ENCODE assay signal across 14 mouse cellular contexts in the genomic region with DNA sequence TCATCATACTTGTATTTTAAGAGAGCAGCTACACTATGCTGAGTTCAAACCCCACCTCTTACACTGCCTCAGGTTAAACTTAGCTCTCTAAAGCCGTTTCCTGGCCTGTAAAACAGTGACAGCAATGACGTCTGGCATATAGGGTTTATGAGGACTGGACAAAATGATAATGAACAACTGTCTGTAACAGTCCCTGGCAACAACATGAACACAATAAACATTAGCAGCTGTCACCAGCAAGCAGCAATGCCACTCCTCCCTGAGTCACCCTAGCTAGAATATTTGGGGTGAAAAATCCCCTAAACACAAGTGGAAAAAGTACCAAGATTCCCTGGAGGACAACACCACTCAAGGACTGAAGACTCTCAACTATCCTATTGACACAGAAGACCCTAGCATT. TPM values are rescaled to one million over a fixed set of nuclear protein-coding genes. Genes with fewer than 3 reads are reported as not detected.
"Had no signal": no experiment of that assay in that cellular context is flagged by ENCODE, and none has a peak within 500 bp of the region (broad histone marks: within the 10 kb centered on the region; RNA-seq: fewer than 3 reads in every experiment).

No protein-coding gene starts in this region.

- H3K27ac ChIP-seq: limb, embryonic 12.5 days; liver, embryonic 13.5 days; lung, embryonic 15.5 days; midbrain, embryonic 15.5 days; stomach, postnatal 0 days had no signal

- ATAC-seq: liver, postnatal 0 days; midbrain, embryonic 15.5 days had no signal

- DNase-seq: kidney, adult 11 months; kidney, postnatal 10 days; kidney, postnatal 4 days; liver; liver, embryonic 13.5 days; liver, postnatal 0 days; lung, postnatal 36 days; thymus, postnatal 4 days had no signal

- H3K9ac ChIP-seq: limb, embryonic 12.5 days; liver, embryonic 13.5 days; liver, postnatal 0 days; lung, embryonic 15.5 days; midbrain, embryonic 15.5 days had no signal

- H3K4me2 ChIP-seq: limb, embryonic 12.5 days; liver, embryonic 13.5 days; lung, embryonic 15.5 days; midbrain, embryonic 11.5 days; midbrain, embryonic 15.5 days had no signal

- H3K27me3 ChIP-seq: limb, embryonic 12.5 days; liver, embryonic 13.5 days; lung, embryonic 15.5 days; midbrain, embryonic 15.5 days had no signal

- H3K36me3 ChIP-seq: limb, embryonic 12.5 days; liver, embryonic 13.5 days; lung, embryonic 15.5 days; midbrain, embryonic 15.5 days had no signal

- H3K9me3 ChIP-seq: limb, embryonic 12.5 days; liver, embryonic 13.5 days; lung, embryonic 15.5 days; midbrain, embryonic 15.5 days had no signal

- H3K4me1 ChIP-seq: limb, embryonic 12.5 days; liver, embryonic 13.5 days; lung, embryonic 15.5 days; midbrain, embryonic 15.5 days had no signal

- H3K4me3 ChIP-seq: limb, embryonic 12.5 days; liver, embryonic 13.5 days; lung, embryonic 15.5 days; midbrain, embryonic 15.5 days had no signal

RNA-seq across cellular contexts. Expression of a gene that starts 6.9 kb away (rescaled TPM):
- polyA plus RNA-seq: limb, embryonic 12.5 days; midbrain, embryonic 15.5 days; neural tube, embryonic 14.5 days had no signal
